Mouse (Mus musculus) gastrocnemius, postnatal 14 days (tissue): ENCODE results near the gene Ackr3. TPM values are rescaled to one million over a fixed set of nuclear protein-coding genes. Genes with fewer than 3 reads are reported as not detected.

Experiments
- DNase-seq: peaks from one replicate; pipeline ENCODE4 v3.0.0; 2021; ENCODE audit warnings: mixed read lengths
- intact Hi-C: fragments of 180-260 bp; cut with DNase I; formaldehyde crosslinking; loops from one replicate; pipeline ENCODE4 v1.15.1; 2025; ENCODE audit warnings: low total_unique reads
- total RNA-seq, 2 experiments: library from RNA; stranded (reverse); gene quantifications; 2 replicates each; pipeline ENCODE4 v1.2.3; 2021

Gene Ackr3
- total RNA-seq, 2 experiments from 2014 or later, result 14.1 to 16.2 TPM

GRCm38 (mm10) chr1:90246035-90246434 is 42.3 kb downstream of the Ackr3 start:
- DNase-seq, result no peak
- intact Hi-C loops, result loop anchor here (10.0 kb wide), 1 partner anchor 181 kb away; no protein-coding TSS in a partner anchor

DNA sequence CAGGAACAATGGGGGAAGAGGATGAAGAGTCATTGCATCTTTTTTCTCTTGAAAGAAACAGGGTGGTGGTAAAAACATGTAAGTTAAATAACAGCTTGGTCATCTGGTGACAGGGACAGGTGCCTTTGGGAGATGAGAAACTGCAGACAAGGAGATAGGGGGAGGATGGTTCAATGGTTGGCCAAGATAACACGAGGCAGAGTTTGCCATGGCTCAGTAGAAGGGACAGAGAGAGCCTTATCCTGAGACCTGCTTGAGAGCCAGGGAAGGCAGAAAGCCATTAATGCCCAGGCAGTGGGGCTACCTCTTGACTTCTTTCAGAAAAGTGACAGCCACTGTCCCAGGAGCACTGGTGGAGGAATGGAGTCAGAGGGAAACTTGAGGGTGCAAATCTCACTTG is 43.0 kb downstream of the Ackr3 start:
- intact Hi-C loops, result loop anchor here (10.0 kb wide), 1 partner anchor 182 kb away; no protein-coding TSS in a partner anchor
- no peak for DNase-seq

DNA sequence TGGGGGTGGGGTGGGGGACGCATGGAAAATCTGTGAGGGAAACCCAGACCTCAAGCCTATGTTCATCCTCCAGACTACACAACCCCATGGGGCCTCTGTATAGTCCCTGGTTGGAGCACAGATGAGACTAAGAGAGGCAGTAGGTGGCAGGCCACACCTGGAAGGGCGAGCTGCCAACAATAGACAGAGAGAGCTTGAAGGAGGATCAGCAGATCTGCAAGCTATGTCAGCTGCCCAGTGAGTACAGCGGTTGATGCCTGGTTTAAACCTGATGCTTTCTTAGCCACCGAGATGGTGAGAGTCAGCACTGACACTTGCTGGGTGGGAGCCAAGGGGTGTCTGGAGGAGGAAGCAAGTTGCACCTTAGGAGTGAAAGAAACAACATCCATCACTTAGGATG is 43.5 kb downstream of the Ackr3 start:
- DNase-seq, result no peak
- intact Hi-C loops, result loop anchor here (10.0 kb wide), 1 partner anchor 182 kb away; no protein-coding TSS in a partner anchor

- DNase-seq, result no peak
- intact Hi-C loops, result loop anchor here (10.0 kb wide), 1 partner anchor 183 kb away; no protein-coding TSS in a partner anchor
Observed at GRCm38 (mm10) chr1:90247756-90248541, 44.2 kb downstream of the Ackr3 start.

- intact Hi-C loops, result loop anchor here (10.0 kb wide), 1 partner anchor 184 kb away; no protein-coding TSS in a partner anchor
- DNase-seq, result no peak
Observed at GRCm38 (mm10) chr1:90248966-90249735, 45.4 kb downstream of the Ackr3 start.

DNA sequence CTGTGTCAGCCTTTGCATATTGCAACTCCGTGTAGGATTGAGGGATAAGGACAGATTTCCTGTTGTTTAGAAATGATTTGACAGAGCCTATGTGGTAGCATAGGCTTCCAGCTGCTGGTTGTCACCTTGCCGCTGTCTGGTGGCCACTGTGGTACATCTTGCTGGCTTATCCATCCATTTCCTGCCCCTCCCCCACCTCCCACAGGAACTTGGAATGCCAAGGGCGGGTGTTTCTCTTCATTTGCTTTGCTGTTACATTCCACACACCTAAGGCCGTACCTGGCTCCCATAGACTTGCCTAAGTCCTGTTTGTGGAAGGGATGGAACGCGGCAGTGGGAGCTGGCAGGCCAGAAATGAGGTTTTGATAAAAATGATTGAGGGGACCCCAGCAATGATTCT is 46.6 kb downstream of the Ackr3 start:
- intact Hi-C loops, result no loop called here
- DNase-seq, result no peak

DNA sequence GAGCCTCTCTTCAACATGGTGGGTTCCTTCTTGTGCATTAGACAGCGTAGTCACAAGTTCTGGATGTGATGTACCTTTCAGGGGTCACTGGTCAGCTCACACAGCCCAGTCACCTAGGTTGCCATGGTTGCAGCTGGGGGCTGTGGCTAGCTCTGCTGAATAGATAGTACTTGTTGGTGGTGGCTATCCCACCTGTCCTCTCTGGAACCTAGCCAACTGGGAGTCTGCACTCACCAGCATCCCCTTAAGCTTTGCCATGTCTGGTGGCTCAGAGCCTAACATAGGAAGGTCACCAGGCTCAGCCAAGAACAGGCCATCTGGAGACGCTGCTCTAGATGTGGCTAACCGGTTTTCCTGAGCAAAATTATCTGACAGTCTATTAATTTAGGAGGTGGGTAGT is 47.4 kb downstream of the Ackr3 start:
- DNase-seq, result no peak
- intact Hi-C loops, result no loop called here

GRCm38 (mm10) chr1:90253465-90253864 is 49.7 kb downstream of the Ackr3 start:
- intact Hi-C loops, result no loop called here
- no peak for DNase-seq

DNA sequence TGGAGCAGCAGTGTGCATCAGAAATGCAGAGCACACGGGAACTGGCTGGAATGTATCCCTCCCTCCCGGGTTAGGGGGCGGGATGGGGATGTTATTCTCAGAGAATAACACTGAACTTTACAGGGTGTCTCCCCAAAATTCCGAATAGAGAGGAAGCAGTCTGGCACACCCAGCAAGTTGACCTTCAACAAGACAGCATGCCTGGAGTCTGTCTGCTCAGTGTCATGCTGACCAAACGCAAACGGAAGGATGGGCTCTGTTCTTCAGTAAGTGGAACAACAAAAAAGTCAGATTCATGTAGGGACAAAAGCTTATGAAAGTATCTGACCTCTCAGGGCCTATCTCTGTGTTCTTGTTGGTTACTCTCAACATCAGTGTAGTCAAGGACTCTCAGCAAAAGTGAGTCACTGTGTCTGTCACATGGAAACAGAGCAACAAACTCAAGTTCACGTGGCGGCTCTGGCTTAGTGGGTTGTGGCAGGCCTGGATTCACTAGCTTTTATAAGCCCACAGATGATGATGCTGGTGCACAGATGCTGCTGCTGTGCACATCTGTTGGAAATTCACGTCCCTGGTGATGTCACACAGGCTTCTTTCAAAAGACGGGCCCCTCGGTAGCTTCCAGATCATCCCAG is 54.6 kb downstream of the Ackr3 start:
- intact Hi-C loops, result no loop called here
- DNase-seq, result peak; percentile 32

GRCm38 (mm10) chr1:90260704-90261581 is 57.2 kb downstream of the Ackr3 start:
- DNase-seq, result no peak
- intact Hi-C loops, result no loop called here

DNA sequence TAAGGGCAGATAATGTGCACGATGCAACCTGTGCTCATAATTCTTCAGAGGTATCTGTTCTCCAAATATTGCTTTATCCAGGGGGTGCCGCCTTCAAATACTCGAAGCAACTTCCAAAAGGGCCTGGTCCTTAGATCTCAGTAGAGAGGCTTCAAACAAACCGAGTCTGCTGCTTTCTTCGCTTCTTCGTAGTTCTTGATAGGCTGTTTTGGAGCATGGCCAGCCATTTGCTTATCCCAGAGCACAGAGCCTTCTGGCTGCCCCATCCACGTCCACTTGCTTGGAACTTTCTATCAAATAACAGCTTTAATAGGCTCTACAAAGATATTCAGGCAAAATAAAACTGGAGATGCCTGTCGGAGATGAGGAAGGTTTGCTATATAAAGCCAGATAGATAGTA is 58.6 kb downstream of the Ackr3 start:
- intact Hi-C loops, result no loop called here
- no peak for DNase-seq

Other genes with a start within 250 kb of the Ackr3 start
- 1 to 10 TPM; 7.0 TPM for gene Asb18, start 189.3 kb upstream of the Ackr3 start, total RNA-seq
- gene Iqca, start 50.6 kb upstream of the Ackr3 start, total RNA-seq, result under 1 TPM in 1 of 2 experiments, not detected in 1; 0.16 TPM